12 mouse cellular contexts compared by ENCODE assay signal in the genomic region with DNA sequence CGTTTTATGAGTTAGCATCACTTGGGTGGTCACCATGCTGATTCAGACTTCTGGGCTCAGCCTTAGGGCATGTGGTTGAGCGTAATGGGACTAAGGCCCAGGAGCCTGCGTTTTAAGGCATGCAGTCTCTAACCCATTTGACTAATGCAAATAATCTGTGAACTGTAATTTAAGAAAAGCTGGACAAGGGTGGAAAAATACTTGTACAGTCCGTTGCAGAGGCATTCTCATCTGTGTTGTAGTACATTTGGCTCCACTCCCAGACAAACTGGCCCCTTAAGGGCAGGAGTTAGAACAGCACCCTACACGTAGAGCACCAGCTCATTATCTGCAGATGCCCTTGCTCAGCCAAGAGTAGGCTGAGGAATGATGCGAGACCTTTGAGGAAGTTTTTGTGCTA. TPM values are rescaled to one million over a fixed set of nuclear protein-coding genes. Genes with fewer than 3 reads are reported as not detected.
DNase-seq lines count a peak whose midpoint lies in the region; ATAC-seq lines count a peak whose summit lies in the region.
"Had no signal": no experiment of that assay in that cellular context is flagged by ENCODE, and none has a peak within 500 bp of the region (broad histone marks: within the 10 kb centered on the region; RNA-seq: fewer than 3 reads in every experiment).

No protein-coding gene starts in this region.

- peak; percentile 90 for ATAC-seq in heart, embryonic 15.5 days (replicated peaks; ENCODE audit: insufficient number of reproducible peaks, insufficient read depth, low FRiP score, low read depth)
- ATAC-seq in lung, embryonic 16.5 days (ENCODE audit: low read depth): peak; percentile 87
- ATAC-seq: midbrain, embryonic 13.5 days had no signal

- peaks cover 31% of the 10 kb centered on the region for H3K36me3 ChIP-seq in heart, embryonic 15.5 days
- peaks cover 24% of the 10 kb centered on the region for H3K36me3 ChIP-seq in lung, embryonic 16.5 days (ENCODE audit: control insufficient read depth, insufficient read depth, low read length)
- peaks cover 85% of the 10 kb centered on the region for H3K36me3 ChIP-seq in limb, embryonic 10.5 days

- DNase-seq in heart, postnatal 36 days: no peak
- DNase-seq in MN1 (ENCODE audit: low spot score): peak; percentile 39
- peak; percentile 64 for DNase-seq in kidney, adult 18-20 months
- DNase-seq in gastrocnemius, adult 8-10 months (ENCODE audit: low spot score in 2 of 2): no peak
- no peak for DNase-seq in frontal cortex, postnatal 14 days (ENCODE audit: low spot score in 2 of 2)
- no peak for DNase-seq in limb, embryonic 10.5 days (ENCODE audit: low spot score)
- DNase-seq: thymus, adult 2 months had no signal

- H3K4me3 ChIP-seq in heart, embryonic 15.5 days: no peak overlapping the region
- H3K4me3 ChIP-seq in lung, embryonic 16.5 days (ENCODE audit: low read length): no peak overlapping the region
- H3K4me3 ChIP-seq in limb, embryonic 10.5 days: no peak overlapping the region
- H3K4me3 ChIP-seq: midbrain, embryonic 13.5 days; neural tube, embryonic 15.5 days had no signal

- H3K4me2 ChIP-seq in heart, embryonic 15.5 days: peak overlapping the region; percentile 18
- H3K4me2 ChIP-seq in lung, embryonic 16.5 days (ENCODE audit: low read depth, low read length): no peak overlapping the region
- H3K4me2 ChIP-seq: midbrain, embryonic 13.5 days; neural tube, embryonic 15.5 days had no signal

- intact Hi-C loops in heart, postnatal 36 days (cut with DNase I): no loop called here

- no peaks in the 10 kb centered on the region for H3K27me3 ChIP-seq in heart, embryonic 15.5 days
- H3K27me3 ChIP-seq in lung, embryonic 16.5 days (ENCODE audit: control insufficient read depth, insufficient read depth, low read depth, low read length): no peaks in the 10 kb centered on the region
- H3K27me3 ChIP-seq in limb, embryonic 10.5 days (ENCODE audit: low read depth, poor library complexity, severe bottlenecking): no peaks in the 10 kb centered on the region
- H3K27me3 ChIP-seq: midbrain, embryonic 13.5 days; neural tube, embryonic 15.5 days had no signal

- peaks cover 32% of the 10 kb centered on the region for H3K4me1 ChIP-seq in heart, embryonic 15.5 days (replicated peaks)
- H3K4me1 ChIP-seq in lung, embryonic 16.5 days (replicated peaks; ENCODE audit: control insufficient read depth, insufficient read depth, low read length): no peaks in the 10 kb centered on the region; the same call in 1 of the 2 replicates
- H3K4me1 ChIP-seq in limb, embryonic 10.5 days: no peaks in the 10 kb centered on the region

- no peak overlapping the region for H3K9ac ChIP-seq in heart, embryonic 15.5 days
- no peak overlapping the region for H3K9ac ChIP-seq in lung, embryonic 16.5 days (ENCODE audit: low read length)
- H3K9ac ChIP-seq: liver, embryonic 14.5 days; midbrain, embryonic 13.5 days; neural tube, embryonic 15.5 days had no signal

- 44% methylated on average over 6 of the region's 6 CpGs for WGBS in heart, embryonic 15.5 days
- 58% methylated on average over 6 of the region's 6 CpGs for WGBS in lung, embryonic 16.5 days
- WGBS in limb, embryonic 10.5 days: 94% methylated on average over 6 of the region's 6 CpGs

- H3K27ac ChIP-seq in heart, embryonic 15.5 days: peak overlapping the region; percentile 92
- H3K27ac ChIP-seq in lung, embryonic 16.5 days (ENCODE audit: low read length): peak overlapping the region; percentile 40; the same call in 1 of the 2 replicates
- no peak overlapping the region for H3K27ac ChIP-seq in limb, embryonic 10.5 days
- H3K27ac ChIP-seq: liver, embryonic 14.5 days; midbrain, embryonic 13.5 days; neural tube, embryonic 15.5 days had no signal

- no peaks in the 10 kb centered on the region for H3K9me3 ChIP-seq in heart, embryonic 15.5 days (replicated peaks)
- H3K9me3 ChIP-seq in lung, embryonic 16.5 days (ENCODE audit: control insufficient read depth, low read length): no peaks in the 10 kb centered on the region
- H3K9me3 ChIP-seq in limb, embryonic 10.5 days (replicated peaks): no peaks in the 10 kb centered on the region
- H3K9me3 ChIP-seq: midbrain, embryonic 13.5 days; neural tube, embryonic 15.5 days had no signal

RNA-seq across cellular contexts. Expression of a gene that starts 6.0 kb away (rescaled TPM):
- 43.2 and 48.1 TPM in 2 replicates for polyA plus RNA-seq in heart, embryonic 15.5 days (2015; fragmentation: Nextera tagmentation; extraction: Ambion mirVana)
- total RNA-seq in heart, postnatal 36 days (2021): 10 to 100 TPM; 13.0 to 13.3 TPM
- 65.3 and 65.6 TPM in 2 replicates for polyA plus RNA-seq in lung, embryonic 16.5 days (2015; fragmentation: Nextera tagmentation; extraction: Ambion mirVana)
- 1 to 10 TPM; 3.9 to 7.2 (median 5.0) TPM for total RNA-seq in gastrocnemius, adult 8-10 months (2022)
- polyA plus RNA-seq in limb, embryonic 10.5 days (2016; fragmentation: Nextera tagmentation; extraction: Ambion mirVana): 66.0 and 67.0 TPM in 2 replicates

RNA-seq across cellular contexts. Expression of a gene that starts 11.4 kb away (rescaled TPM):
- 39.8 and 52.0 TPM in 2 replicates for polyA plus RNA-seq in heart, embryonic 15.5 days (2015; fragmentation: Nextera tagmentation; extraction: Ambion mirVana)
- total RNA-seq in heart, postnatal 36 days (2021): 10 to 100 TPM; 14.4 to 18.0 TPM
- polyA plus RNA-seq in lung, embryonic 16.5 days (2015; fragmentation: Nextera tagmentation; extraction: Ambion mirVana): 96.7 and 102 TPM in 2 replicates
- total RNA-seq in gastrocnemius, adult 8-10 months (2022): 10 to 100 TPM in 3 of 4 experiments, 1 to 10 TPM in 1; 10.0 to 15.2 (median 11.8) TPM
- polyA plus RNA-seq in limb, embryonic 10.5 days (2016; fragmentation: Nextera tagmentation; extraction: Ambion mirVana): 105 and 112 TPM in 2 replicates

RNA-seq across cellular contexts. Expression of a gene that starts 17.1 kb away (rescaled TPM):
- polyA plus RNA-seq in heart, embryonic 15.5 days (2015; fragmentation: Nextera tagmentation; extraction: Ambion mirVana): 17.6 and 17.8 TPM in 2 replicates
- total RNA-seq in heart, postnatal 36 days (2021): 10 to 100 TPM; 11.4 to 12.0 TPM
- polyA plus RNA-seq in lung, embryonic 16.5 days (2015; fragmentation: Nextera tagmentation; extraction: Ambion mirVana): 25.1 and 25.3 TPM in 2 replicates
- total RNA-seq in gastrocnemius, adult 8-10 months (2022): 10 to 100 TPM in 2 of 4 experiments, 1 to 10 TPM in 2; 7.4 to 10.5 (median 9.1) TPM
- 29.7 and 35.8 TPM in 2 replicates for polyA plus RNA-seq in limb, embryonic 10.5 days (2016; fragmentation: Nextera tagmentation; extraction: Ambion mirVana)

RNA-seq across cellular contexts. Expression of a gene that starts 17.4 kb away (rescaled TPM):
- 0.66 TPM in 2 replicates for polyA plus RNA-seq in heart, embryonic 15.5 days (2015; fragmentation: Nextera tagmentation; extraction: Ambion mirVana)
- 1 to 10 TPM in 1 of 2 experiments, under 1 TPM in 1; 0.43 to 1.7 TPM for total RNA-seq in heart, postnatal 36 days (2021)
- 1.3 and 2.1 TPM in 2 replicates for polyA plus RNA-seq in lung, embryonic 16.5 days (2015; fragmentation: Nextera tagmentation; extraction: Ambion mirVana)
- total RNA-seq in gastrocnemius, adult 8-10 months (2022): under 1 TPM; 0.29 to 0.73 (median 0.35) TPM
- polyA plus RNA-seq in limb, embryonic 10.5 days (2016; fragmentation: Nextera tagmentation; extraction: Ambion mirVana): 1.0 and 1.4 TPM in 2 replicates

RNA-seq across cellular contexts. Expression of a gene that starts 49.2 kb away (rescaled TPM):
- polyA plus RNA-seq in heart, embryonic 15.5 days (2015; fragmentation: Nextera tagmentation; extraction: Ambion mirVana): 40.8 and 59.0 TPM in 2 replicates
- total RNA-seq in heart, postnatal 36 days (2021): 100 to 1,000 TPM in 1 of 2 experiments, 10 to 100 TPM in 1; 91.7 to 105 TPM
- polyA plus RNA-seq in lung, embryonic 16.5 days (2015; fragmentation: Nextera tagmentation; extraction: Ambion mirVana): 32.4 and 33.8 TPM in 2 replicates
- 100 to 1,000 TPM in 2 of 4 experiments, 10 to 100 TPM in 2; 94.1 to 102 (median 99.2) TPM for total RNA-seq in gastrocnemius, adult 8-10 months (2022)
- 24.0 and 30.7 TPM in 2 replicates for polyA plus RNA-seq in limb, embryonic 10.5 days (2016; fragmentation: Nextera tagmentation; extraction: Ambion mirVana)

Comparison
In these comparisons a context has a peak if more than half of its experiments do, and no peak if none do; other contexts are left out.
1. DNase-seq: peak in MN1 (single experiment) and kidney, adult 18-20 months (single experiment); none in heart, postnatal 36 days (0 of 2), gastrocnemius, adult 8-10 months (0 of 2), frontal cortex, postnatal 14 days (0 of 2) and limb, embryonic 10.5 days (single experiment).